Mouse (Mus musculus) limb, embryonic 14.5 days (tissue): ENCODE results near the gene Dlg2. TPM values are rescaled to one million over a fixed set of nuclear protein-coding genes. Genes with fewer than 3 reads are reported as not detected.

Source experiments
- ATAC-seq: fragments of 200-750 bp; cut with Nextera tagmentation; 2 replicates; pipeline ENCODE4 v1.8.0; 2017; ENCODE audit warnings: low read depth, moderate number of reproducible peaks, moderate TSS enrichment; ENCODE audit not compliant: low FRiP score
- DNase-seq: peaks from one replicate; pipeline ENCODE4 v3.0.0-alpha.2; 2015; ENCODE audit warnings: low spot score
- H3K27ac ChIP-seq: fragments of 300-500 bp; sonication (generic); replicated peaks from 2 replicates; pipeline ENCODE4 v1.5.1; 2014; ENCODE audit warnings: low read depth, mild to moderate bottlenecking, low read length, moderate library complexity, mixed read lengths
- H3K27me3 ChIP-seq: fragments of 300-500 bp; sonication (generic); 2 replicates; pipeline ENCODE4 v1.6.1; 2014; ENCODE audit warnings: low read length, mixed read lengths; ENCODE audit not compliant: control insufficient read depth, insufficient read depth
- H3K36me3 ChIP-seq: fragments of 300-500 bp; sonication (generic); 2 replicates; pipeline ENCODE4 v1.6.1; 2014; ENCODE audit warnings: mild to moderate bottlenecking, low read length, moderate library complexity, mixed read lengths; ENCODE audit not compliant: control insufficient read depth, insufficient read depth
- H3K4me1 ChIP-seq: fragments of 300-500 bp; sonication (generic); 2 replicates; pipeline ENCODE4 v1.6.1; 2014; ENCODE audit warnings: antibody characterized with exemption, low read length, mixed read lengths; ENCODE audit not compliant: control insufficient read depth, insufficient read depth
- H3K4me2 ChIP-seq: fragments of 300-500 bp; sonication (generic); replicated peaks from 2 replicates; pipeline ENCODE4 v1.6.1; 2014; ENCODE audit warnings: low read depth, mild to moderate bottlenecking, low read length, moderate library complexity; ENCODE audit not compliant: severe bottlenecking
- H3K4me3 ChIP-seq: fragments of 300-500 bp; sonication (generic); replicated peaks from 2 replicates; pipeline ENCODE4 v1.5.1; 2014; ENCODE audit warnings: low read length
- H3K9ac ChIP-seq: fragments of 300-500 bp; sonication (generic); 2 replicates; pipeline ENCODE4 v1.6.1; 2014; ENCODE audit warnings: mild to moderate bottlenecking, low read depth, low read length, moderate library complexity; ENCODE audit not compliant: severe bottlenecking
- H3K9me3 ChIP-seq: fragments of 300-500 bp; sonication (generic); 2 replicates; pipeline ENCODE4 v1.6.1; 2016; ENCODE audit warnings: low read length; ENCODE audit not compliant: control insufficient read depth
- POLR2A ChIP-seq: fragments of 200-500 bp; IDR thresholded peaks from 2 replicates; pipeline ENCODE4 v1.8.0; 2012; ENCODE audit warnings: inconsistent platforms, mild to moderate bottlenecking, moderate library complexity, borderline replicate concordance; ENCODE audit not compliant: insufficient read depth, insufficient read length; ENCODE audit errors: extremely low read depth
- WGBS: fragments of 180-500 bp; shearing (Covaris S2); extraction: QIAGEN DNeasy Blood & Tissue Kit; methylation state at CpG from one replicate; pipeline ENCODE4 v1.1.7; 2014; 5-methylcytosine and 5-hydroxymethylcytosine counted together
- polyA plus RNA-seq, 2 experiments: library from polyadenylated mRNA; depleted of rRNA in 1 of 2; stranded (reverse) in 1 of 2; unstranded in 1 of 2; fragments of >200 nt; fragmentation: Nextera tagmentation in 1 of 2; extraction: Ambion mirVana in 1 of 2; gene quantifications; 2 replicates each; pipeline versions ENCODE4 v1.2.1 to v1.2.3; 2012 to 2014

Dlg2 gene
- polyA plus RNA-seq, 2 experiments: 4.6 to 7.3 TPM

GRCm38 (mm10) chr7:91457207-91457606, 980.7 kb downstream of the Dlg2 start:
- H3K4me2 ChIP-seq: no peak overlapping the region
- peak; percentile 44 for ATAC-seq
- TF ChIP-seq POLR2A: no peak

DNA sequence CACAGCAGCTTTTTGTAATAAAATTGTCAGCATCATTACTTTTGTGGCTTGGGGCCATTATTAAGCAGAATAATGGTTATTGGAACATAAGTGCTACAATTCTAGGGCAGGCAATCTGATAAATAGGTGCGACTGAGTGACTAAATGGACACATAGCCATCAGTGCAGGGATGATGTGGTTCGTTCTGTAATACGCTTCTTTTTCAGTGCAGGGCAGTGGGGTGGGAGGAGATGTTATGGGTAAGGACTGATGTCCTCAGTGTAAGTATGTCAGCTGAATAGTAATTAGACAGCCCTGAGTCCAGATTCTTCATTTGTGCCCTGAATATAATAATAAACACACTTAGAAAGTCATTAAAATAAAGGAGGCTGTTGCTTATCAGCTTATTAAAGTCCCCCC, 984.9 kb downstream of the Dlg2 start:
- H3K27ac ChIP-seq: no peak overlapping the region
- H3K9ac ChIP-seq: no peak overlapping the region
- no peak for TF ChIP-seq POLR2A
- DNase-seq (no peak), ATAC-seq (no peak)
- no peaks in the 10 kb centered on the region for H3K36me3 ChIP-seq
- H3K4me2 ChIP-seq: no peak overlapping the region
- H3K27me3 ChIP-seq: no peaks in the 10 kb centered on the region
- H3K4me3 ChIP-seq: no peak overlapping the region
- no peaks in the 10 kb centered on the region for H3K9me3 ChIP-seq
- 65% methylated on average over 3 of the region's 3 CpGs for WGBS
- H3K4me1 ChIP-seq: no peaks in the 10 kb centered on the region; the same call in 1 of the 2 replicates

More at GRCm38 (mm10) chr7:91457207-91457606, 980.7 kb downstream of the Dlg2 start:
- Histone ChIP-seq H3K27ac (no peak overlapping the region), H3K36me3 (no peaks in the 10 kb centered on the region), H3K27me3 (no peaks in the 10 kb centered on the region), H3K9me3 (no peaks in the 10 kb centered on the region), H3K4me3 (no peak overlapping the region), H3K9ac (no peak overlapping the region), H3K4me1 (no peaks in the 10 kb centered on the region)
- 0% methylated on average over 1 of the region's 1 CpGs for WGBS
- DNase-seq: peak; percentile 81

- no peak overlapping the region for H3K27ac ChIP-seq
- no peak overlapping the region for H3K4me2 ChIP-seq
- no peak overlapping the region for H3K9ac ChIP-seq
- no peak for ATAC-seq
- H3K27me3 ChIP-seq: no peaks in the 10 kb centered on the region
- 15% methylated on average over 7 of the region's 7 CpGs for WGBS
- no peak for DNase-seq
- H3K4me3 ChIP-seq: no peak overlapping the region
- no peak for TF ChIP-seq POLR2A
- H3K9me3 ChIP-seq: no peaks in the 10 kb centered on the region
- no peaks in the 10 kb centered on the region for H3K36me3 ChIP-seq
- no peaks in the 10 kb centered on the region; the same call in 1 of the 2 replicates for H3K4me1 ChIP-seq
Observed at GRCm38 (mm10) chr7:91463256-91463655, 986.8 kb downstream of the Dlg2 start.

DNA sequence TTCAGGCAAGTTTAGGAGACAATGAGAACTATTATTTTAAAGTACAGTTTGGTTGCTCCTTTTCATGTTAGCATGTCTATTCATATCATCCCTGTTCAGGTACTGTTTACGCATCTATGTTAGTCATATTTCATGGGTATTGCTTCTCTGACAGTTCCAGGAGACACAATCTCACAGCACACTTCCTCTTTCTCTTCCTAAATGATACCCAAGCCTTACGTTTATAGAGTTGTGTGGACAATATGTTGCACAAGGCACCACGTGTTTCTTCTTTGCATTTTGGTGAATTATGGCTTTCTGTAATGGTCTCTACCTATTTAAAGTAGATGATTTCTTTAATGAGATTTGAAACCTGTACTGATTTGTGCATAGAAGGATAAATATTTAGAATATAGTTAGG, 990.6 kb downstream of the Dlg2 start:
- Histone ChIP-seq H3K4me2 (no peak overlapping the region), H3K36me3 (no peaks in the 10 kb centered on the region), H3K9ac (no peak overlapping the region), H3K4me1 (no peaks in the 10 kb centered on the region; the same call in 1 of the 2 replicates), H3K27ac (no peak overlapping the region), H3K9me3 (no peaks in the 10 kb centered on the region), H3K4me3 (no peak overlapping the region), H3K27me3 (no peaks in the 10 kb centered on the region)
- no peak for TF ChIP-seq POLR2A
- DNase-seq: no peak
- WGBS: 80% methylated on average over 3 of the region's 3 CpGs
- ATAC-seq: no peak

GRCm38 (mm10) chr7:91479145-91479544, 1002.7 kb downstream of the Dlg2 start:
- Histone ChIP-seq H3K27me3 (no peaks in the 10 kb centered on the region), H3K4me2 (no peak overlapping the region), H3K9me3 (no peaks in the 10 kb centered on the region), H3K27ac (no peak overlapping the region), H3K4me3 (no peak overlapping the region), H3K36me3 (no peaks in the 10 kb centered on the region), H3K9ac (no peak overlapping the region), H3K4me1 (no peaks in the 10 kb centered on the region)
- 72% methylated on average over 3 of the region's 3 CpGs for WGBS
- ATAC-seq: no peak
- no peak for DNase-seq
- no peak for TF ChIP-seq POLR2A

DNA sequence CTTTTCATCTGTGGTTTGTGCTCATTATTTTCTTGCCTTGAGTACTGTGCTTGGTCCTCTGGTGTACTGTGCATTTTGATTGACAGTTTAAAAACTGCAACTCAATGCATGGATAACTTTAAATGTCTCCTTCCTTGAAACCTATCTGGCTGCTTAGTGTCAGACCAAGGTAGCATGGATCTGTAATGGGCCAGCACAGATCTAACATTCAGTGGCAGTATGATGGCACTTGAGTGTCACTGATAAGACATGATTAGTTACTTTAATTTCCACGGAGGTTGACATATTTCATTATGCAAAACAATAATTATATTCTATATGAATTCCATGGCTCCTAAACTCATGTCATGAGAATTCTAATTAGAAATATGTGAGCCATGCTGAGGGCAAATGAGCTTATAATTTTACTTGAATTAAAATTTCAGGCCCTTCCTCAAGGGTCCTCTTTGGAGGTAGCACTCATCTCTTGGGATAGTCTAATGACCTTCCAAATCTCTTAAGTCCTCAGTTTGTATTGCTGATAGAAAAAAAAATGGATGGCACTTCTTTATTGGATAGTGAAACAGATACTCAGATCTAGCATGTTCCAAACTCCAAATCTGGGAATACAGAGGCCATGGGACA, 1005.2 kb downstream of the Dlg2 start:
- TF ChIP-seq POLR2A: no peak
- Histone ChIP-seq H3K4me1 (no peaks in the 10 kb centered on the region), H3K4me2 (no peak overlapping the region), H3K36me3 (no peaks in the 10 kb centered on the region), H3K27me3 (no peaks in the 10 kb centered on the region), H3K27ac (no peak overlapping the region), H3K9ac (no peak overlapping the region), H3K4me3 (no peak overlapping the region), H3K9me3 (no peaks in the 10 kb centered on the region)
- WGBS: 76% methylated on average over 1 of the region's 1 CpGs
- ATAC-seq (no peak), DNase-seq (no peak)
